Mouse (Mus musculus): ENCODE results near the gene BC024978.

BC024978 gene

DNA sequence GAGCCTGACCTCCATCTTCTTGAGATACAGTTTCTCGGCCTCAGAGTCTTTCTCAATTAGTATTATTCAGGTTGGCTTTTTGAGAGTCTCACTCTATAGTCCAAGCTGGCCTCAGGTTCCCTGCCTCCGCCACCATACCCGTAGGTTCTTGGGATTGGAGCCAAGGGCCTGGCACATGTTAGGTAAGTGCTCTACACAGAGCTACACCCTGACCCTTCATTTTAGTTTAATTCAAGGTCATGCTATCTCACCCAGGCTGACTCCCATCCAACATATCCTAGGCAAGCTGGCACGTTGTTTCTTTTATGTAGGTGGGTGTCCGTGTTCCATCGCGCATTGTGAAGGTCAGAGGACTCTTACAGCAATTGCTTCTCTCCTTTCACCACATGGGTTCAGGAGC lies 20.7 kb upstream of the BC024978 start:
- in situ Hi-C loops (cut with MboI, MseI): loop anchor here (25.0 kb wide), 3 partner anchors 1012 to 1788 kb away; partner anchors contain the start of genes Ccdc97 (in 1 of the 2), Dyrk1b (in 1 of the 2) and Lipe (in 1 of the 2)

GRCm38 (mm10) chr7:27177942-27178323 lies 17.6 kb upstream of the BC024978 start:
- in situ Hi-C loops (cut with MboI, MseI): loop anchor here (25.0 kb wide), 3 partner anchors 1009 to 1791 kb away; partner anchors contain the start of genes Ccdc97 (in 1 of the 2), Dyrk1b (in 1 of the 2) and Lipe (in 1 of the 2)

GRCm38 (mm10) chr7:27178324-27179216 lies 17.0 kb upstream of the BC024978 start, which contains the start of gene Rab4b:
TSS of gene Rab4b (minus strand) at chr7:27178896.
- in situ Hi-C loops (cut with MboI, MseI): loop anchor here (25.0 kb wide), 3 partner anchors 1009 to 1791 kb away; partner anchors contain the start of genes Ccdc97 (in 1 of the 2), Dyrk1b (in 1 of the 2) and Lipe (in 1 of the 2)

- in situ Hi-C loops (cut with MboI, MseI): loop anchor here (25.0 kb wide), 3 partner anchors 1008 to 1792 kb away; partner anchors contain the start of genes Ccdc97 (in 1 of the 2), Dyrk1b (in 1 of the 2) and Lipe (in 1 of the 2)
Measured at GRCm38 (mm10) chr7:27179217-27179918, 16.2 kb upstream of the BC024978 start.

GRCm38 (mm10) chr7:27180036-27180435 lies 15.5 kb upstream of the BC024978 start:
- in situ Hi-C loops (cut with MboI, MseI): loop anchor here (25.0 kb wide), 3 partner anchors 1007 to 1793 kb away; partner anchors contain the start of genes Ccdc97 (in 1 of the 2), Dyrk1b (in 1 of the 2) and Lipe (in 1 of the 2)

- in situ Hi-C loops (cut with MboI, MseI): loop anchor here (25.0 kb wide), 3 partner anchors 1006 to 1794 kb away; partner anchors contain the start of genes Ccdc97 (in 1 of the 2), Dyrk1b (in 1 of the 2) and Lipe (in 1 of the 2)
Measured at GRCm38 (mm10) chr7:27180837-27181695, 14.5 kb upstream of the BC024978 start, which contains the start of the genes Gm21983 and Mia. TSS of gene Gm21983 (minus strand) at chr7:27181086. TSS of gene Mia (minus strand) at chr7:27181157.

- in situ Hi-C loops (cut with MboI, MseI): loop anchor here (25.0 kb wide), 3 partner anchors 1005 to 1795 kb away; partner anchors contain the start of genes Ccdc97 (in 1 of the 2), Dyrk1b (in 1 of the 2) and Lipe (in 1 of the 2)
Measured at GRCm38 (mm10) chr7:27182498-27182897, 13.1 kb upstream of the BC024978 start.

DNA sequence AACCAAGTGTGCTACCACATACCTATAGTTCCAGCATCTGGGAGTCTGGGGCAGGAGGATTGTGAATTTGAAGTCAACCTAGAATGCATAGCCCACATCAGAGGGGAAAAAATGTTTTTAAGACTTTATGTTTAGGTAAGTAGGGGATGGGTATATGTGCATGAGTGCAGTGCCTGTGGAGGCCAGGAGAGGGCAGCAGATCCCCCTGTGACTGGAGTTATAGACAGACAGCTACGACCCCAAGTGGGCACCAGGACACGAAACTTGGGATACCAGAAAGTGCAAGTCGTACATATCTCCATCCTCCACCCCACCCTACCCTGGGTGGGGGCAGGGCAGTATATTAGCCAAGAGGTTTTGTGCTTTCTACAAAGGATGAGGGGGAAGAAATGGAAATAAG lies 10.6 kb upstream of the BC024978 start:
- in situ Hi-C loops (cut with MboI, MseI): loop anchor here (25.0 kb wide), 3 partner anchors 1002 to 1798 kb away; partner anchors contain the start of genes Ccdc97 (in 1 of the 2), Dyrk1b (in 1 of the 2) and Lipe (in 1 of the 2)

- in situ Hi-C loops (cut with MboI, MseI): loop anchor here (25.0 kb wide), 3 partner anchors 1001 to 1799 kb away; partner anchors contain the start of genes Ccdc97 (in 1 of the 2), Dyrk1b (in 1 of the 2) and Lipe (in 1 of the 2)
Measured at GRCm38 (mm10) chr7:27185986-27186385, 9.6 kb upstream of the BC024978 start.

DNA sequence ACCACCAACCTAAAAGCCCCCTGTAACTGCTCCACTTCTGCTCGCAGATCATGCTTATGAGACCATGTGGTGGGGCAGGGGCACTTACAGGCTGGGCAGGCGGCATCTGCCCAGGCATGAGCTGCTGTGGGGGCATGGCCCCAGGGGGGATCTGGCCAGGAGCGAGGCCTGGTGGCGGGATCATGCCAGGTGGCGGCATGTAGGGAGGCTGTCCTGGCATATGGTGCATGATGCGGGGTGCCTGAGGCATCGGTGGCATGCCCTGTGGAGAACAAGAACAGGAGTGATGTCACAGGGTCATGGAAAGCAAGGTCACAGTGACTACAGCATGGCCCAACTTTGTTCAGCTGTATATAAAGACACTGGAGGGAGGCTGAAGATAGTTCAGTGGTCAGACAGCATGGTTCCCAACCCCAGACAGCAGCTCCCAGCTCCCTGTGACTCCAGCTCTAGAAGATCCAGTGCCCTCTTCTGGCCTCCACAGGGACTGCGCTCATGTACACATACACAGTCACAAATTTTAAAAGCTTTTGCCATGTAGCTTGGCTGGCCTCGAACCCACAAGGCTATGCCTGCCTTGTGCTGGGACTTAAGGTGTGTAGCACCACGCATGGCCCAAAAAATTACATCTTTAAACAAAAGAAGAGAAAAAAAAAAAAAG lies 6.2 kb upstream of the BC024978 start:
- in situ Hi-C loops (cut with MboI, MseI): loop anchor here (25.0 kb wide), 3 partner anchors 998 to 1802 kb away; partner anchors contain the start of genes Ccdc97 (in 1 of the 2), Dyrk1b (in 1 of the 2) and Lipe (in 1 of the 2)

GRCm38 (mm10) chr7:27192434-27192833 lies 3.1 kb upstream of the BC024978 start:
- in situ Hi-C loops (cut with MboI, MseI): loop anchor here (10.0 to 25.0 kb wide), 4 partner anchors 982 to 1805 kb away; partner anchors contain the start of genes Dyrk1b (in 2 of the 2), Ccdc97 (in 1 of the 2) and Lipe (in 1 of the 2)

- in situ Hi-C loops (cut with MboI, MseI): loop anchor here (10.0 to 25.0 kb wide), 4 partner anchors 981 to 1806 kb away; partner anchors contain the start of genes Dyrk1b (in 2 of the 2), Ccdc97 (in 1 of the 2) and Lipe (in 1 of the 2)
Measured at GRCm38 (mm10) chr7:27193731-27194130, 1.9 kb upstream of the BC024978 start.

DNA sequence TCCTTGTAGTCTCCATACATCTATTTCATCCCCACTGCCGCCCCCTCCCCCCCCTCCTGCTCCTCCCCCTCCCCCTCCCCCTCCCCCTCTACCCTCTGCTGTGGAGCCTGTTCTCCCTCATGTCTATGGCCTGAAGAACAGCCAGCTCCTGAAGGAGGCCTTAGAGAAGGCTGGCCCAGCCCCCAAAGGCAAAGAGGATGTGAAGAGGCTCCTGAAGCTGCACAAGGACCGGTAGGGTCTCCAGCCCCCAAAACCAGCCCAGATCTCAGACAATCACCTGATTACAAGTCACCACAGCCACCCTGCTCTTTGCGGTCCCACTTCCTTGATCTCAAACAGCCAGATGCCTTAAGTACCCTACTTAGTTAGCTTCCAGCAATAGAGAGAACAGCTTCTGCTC lies 1.6 kb downstream of the BC024978 start:
- in situ Hi-C loops (cut with MboI, MseI): loop anchor here (10.0 to 25.0 kb wide), 4 partner anchors 978 to 1810 kb away; partner anchors contain the start of genes Dyrk1b (in 2 of the 2), Ccdc97 (in 1 of the 2) and Lipe (in 1 of the 2)

- in situ Hi-C loops (cut with MboI, MseI): loop anchor here (10.0 to 25.0 kb wide), 4 partner anchors 977 to 1810 kb away; partner anchors contain the start of genes Dyrk1b (in 2 of the 2), Ccdc97 (in 1 of the 2) and Lipe (in 1 of the 2)
Measured at GRCm38 (mm10) chr7:27197634-27198033, 2.1 kb downstream of the BC024978 start.

- in situ Hi-C loops (cut with MboI, MseI): loop anchor here (10.0 to 25.0 kb wide), 4 partner anchors 976 to 1811 kb away; partner anchors contain the start of genes Dyrk1b (in 2 of the 2), Ccdc97 (in 1 of the 2) and Lipe (in 1 of the 2)
Measured at GRCm38 (mm10) chr7:27198355-27198754, 2.8 kb downstream of the BC024978 start.

GRCm38 (mm10) chr7:27198779-27199178 lies 3.2 kb downstream of the BC024978 start:
- in situ Hi-C loops (cut with MboI, MseI): loop anchor here (10.0 to 25.0 kb wide), 4 partner anchors 976 to 1811 kb away; partner anchors contain the start of genes Dyrk1b (in 2 of the 2), Ccdc97 (in 1 of the 2) and Lipe (in 1 of the 2)

DNA sequence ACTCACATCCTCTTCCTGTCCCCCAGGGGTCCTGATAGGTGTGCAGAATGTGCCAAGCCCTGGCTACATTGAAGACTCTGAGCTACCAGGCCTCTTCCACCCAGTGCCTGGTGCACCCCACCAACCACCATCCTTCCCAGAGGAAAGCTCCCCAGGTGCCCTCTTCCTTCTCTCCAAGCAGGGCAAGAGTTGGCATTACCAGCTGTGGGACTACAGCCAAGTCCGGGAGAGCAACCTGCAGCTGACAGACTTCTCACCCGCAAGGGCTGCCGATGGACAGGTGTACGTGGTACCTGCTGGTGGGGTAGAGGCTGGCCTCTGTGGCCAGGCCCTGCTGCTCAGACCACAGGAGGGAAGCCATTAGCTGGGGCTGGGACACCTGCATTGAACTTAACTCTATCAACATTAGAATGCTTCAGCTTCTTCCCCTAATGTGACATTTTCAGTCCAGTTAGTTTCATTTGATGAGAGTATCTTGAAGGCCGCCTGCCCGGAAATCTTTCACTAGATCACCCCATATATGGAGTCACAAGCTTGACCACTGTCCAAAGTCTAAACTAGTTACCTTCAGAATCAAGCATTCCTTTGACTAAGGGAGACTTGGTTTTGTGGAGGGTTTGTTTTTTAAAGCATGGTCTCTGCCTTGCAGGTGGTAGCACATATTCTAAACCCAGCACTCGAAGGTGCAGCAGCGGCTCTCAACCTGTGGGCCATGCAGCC lies 8.3 kb downstream of the BC024978 start:
- in situ Hi-C loops (cut with MboI, MseI): no loop called here

Measured in T-helper 17 cell (primary cell).